Mouse (Mus musculus) 3T3-L1 (cell line): ENCODE measurements around the gene Adam23.

Experiments
- DNase-seq: peaks from one replicate; pipeline ENCODE4 v3.0.0-alpha.2; 2015; ENCODE audit warnings: low read depth, low spot score

The Adam23 gene

GRCm38 (mm10) chr1:63478946-63479345 lies 33.3 kb downstream of the Adam23 start:
- DNase-seq: no peak

GRCm38 (mm10) chr1:63484646-63485045 lies 39.0 kb downstream of the Adam23 start:
- DNase-seq: no peak

DNA sequence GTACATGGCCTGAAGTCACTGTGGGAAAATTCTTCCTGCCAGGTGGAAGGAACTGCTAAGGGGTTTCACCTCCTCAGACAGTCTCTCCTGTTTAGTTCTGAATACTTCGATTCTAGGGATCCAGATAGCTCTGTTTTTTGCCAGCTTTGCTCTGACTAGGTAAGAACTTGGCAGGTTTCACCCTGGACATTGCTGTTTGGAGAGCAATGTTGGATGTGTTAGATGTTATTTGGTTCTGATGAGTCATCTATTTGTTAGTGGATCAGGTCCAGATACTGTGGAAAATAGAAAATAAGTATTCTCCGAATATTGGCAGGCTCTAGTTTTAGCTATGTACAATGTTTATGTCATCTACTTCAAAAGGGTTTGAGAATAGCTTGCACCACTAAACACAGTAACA lies 41.0 kb downstream of the Adam23 start:
- DNase-seq: peak; percentile 14

DNA sequence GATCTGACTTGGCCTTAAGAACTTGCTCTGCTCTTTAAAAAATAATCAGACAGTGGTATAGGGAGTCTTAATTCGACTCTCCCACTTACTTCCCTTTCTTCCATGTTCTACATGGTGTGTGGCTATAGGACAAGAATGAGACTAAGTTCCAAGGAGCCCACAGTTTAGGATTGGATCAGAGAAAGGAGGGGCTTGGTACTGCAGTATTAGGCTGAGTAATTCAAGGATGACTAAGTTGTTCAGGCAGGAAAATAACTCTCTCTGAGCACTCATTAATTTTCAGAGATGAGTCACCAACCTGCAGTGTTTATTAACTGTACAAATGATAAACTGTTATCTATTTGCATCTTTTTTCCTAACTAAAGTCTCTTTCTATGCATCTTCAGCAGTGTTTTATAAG lies 45.3 kb downstream of the Adam23 start:
- DNase-seq: peak; percentile 55

DNA sequence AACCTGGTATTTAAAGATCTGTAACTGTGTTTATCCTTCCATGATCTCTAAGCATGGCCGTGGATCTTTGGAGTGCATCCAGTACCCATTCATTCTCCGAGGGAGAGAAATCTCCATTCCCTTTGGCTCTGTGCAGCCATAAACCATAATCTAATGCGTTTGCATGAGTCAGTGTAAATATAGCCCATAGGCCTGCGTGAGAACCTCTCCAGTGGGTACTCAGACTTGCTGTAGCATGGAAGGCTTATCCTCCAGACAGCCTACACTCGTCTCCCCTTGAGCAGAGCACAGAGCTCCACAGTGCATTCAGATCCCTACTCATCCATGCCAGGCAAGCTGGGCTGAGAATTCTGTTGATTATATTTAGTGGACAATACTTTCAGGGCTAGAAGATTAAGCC lies 47.6 kb downstream of the Adam23 start:
- DNase-seq: no peak

GRCm38 (mm10) chr1:63507386-63507785 lies 61.7 kb downstream of the Adam23 start:
- peak; percentile 71 for DNase-seq

DNA sequence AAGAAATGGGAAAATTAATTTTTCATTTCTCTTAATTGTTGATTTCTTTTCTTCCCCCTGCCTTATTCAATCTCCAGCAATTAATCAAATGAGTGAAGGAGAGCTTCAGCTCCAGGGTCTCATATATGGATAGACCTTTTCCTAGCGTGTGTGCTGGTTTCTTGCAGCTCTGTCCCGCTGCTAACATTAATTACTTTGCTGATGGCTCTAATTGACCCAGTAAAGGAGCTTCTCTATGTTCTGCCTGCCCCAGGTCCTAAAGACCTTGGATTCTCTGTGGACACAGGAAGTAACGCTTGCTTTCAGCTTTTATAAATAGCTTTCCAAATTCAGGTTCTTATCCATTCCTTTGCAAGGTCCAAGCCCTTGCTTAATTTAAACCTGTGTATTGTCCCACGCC lies 63.1 kb downstream of the Adam23 start:
- no peak for DNase-seq

- DNase-seq: peak; percentile 81
Measured at GRCm38 (mm10) chr1:63511416-63511815, 65.7 kb downstream of the Adam23 start.

DNA sequence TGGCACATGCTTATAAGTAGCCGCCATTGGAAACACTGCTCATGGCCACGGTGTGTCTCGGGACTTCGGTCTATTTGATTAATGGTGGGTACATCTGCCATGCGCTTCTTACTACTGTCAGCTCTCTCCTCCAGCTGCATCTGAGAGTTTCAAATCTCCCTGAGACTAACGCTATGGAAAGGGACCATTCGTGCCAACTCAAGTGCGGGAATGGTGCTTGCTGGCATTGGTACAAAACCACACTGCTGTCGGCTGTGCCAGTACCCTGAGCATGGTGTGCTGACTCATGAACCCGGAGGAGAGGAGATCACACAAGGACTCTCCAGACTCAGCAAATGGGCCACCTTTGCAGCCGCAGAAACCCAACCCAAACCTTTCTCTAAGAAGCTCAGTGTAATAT lies 72.1 kb downstream of the Adam23 start:
- peak; percentile 91 for DNase-seq

DNA sequence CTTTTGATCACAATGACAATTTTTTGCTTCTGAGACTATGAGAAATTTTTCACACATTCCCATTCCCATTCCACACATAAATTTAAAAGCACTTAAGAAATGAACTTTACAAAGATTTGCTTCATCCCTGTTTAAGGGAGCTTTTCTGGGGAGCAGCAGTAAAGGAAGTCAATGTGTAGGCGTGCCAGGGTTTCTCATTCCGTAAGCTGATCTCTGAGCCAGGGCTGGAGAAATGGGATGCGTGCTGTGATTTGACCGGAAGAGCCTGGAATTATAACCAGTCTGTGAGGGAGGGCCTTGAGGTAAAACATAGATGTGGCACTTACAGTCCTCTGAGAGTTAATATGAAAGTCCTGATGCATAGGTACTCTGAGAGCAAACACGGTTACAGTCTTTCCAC lies 73.1 kb downstream of the Adam23 start:
- peak; percentile 22 for DNase-seq

- DNase-seq: no peak
Measured at GRCm38 (mm10) chr1:63529901-63530300, 84.2 kb downstream of the Adam23 start.

- DNase-seq: peak; percentile 12
Measured at GRCm38 (mm10) chr1:63534271-63534827, 88.7 kb downstream of the Adam23 start.

- no peak for DNase-seq
Measured at GRCm38 (mm10) chr1:63539884-63540613, 94.4 kb downstream of the Adam23 start.

DNA sequence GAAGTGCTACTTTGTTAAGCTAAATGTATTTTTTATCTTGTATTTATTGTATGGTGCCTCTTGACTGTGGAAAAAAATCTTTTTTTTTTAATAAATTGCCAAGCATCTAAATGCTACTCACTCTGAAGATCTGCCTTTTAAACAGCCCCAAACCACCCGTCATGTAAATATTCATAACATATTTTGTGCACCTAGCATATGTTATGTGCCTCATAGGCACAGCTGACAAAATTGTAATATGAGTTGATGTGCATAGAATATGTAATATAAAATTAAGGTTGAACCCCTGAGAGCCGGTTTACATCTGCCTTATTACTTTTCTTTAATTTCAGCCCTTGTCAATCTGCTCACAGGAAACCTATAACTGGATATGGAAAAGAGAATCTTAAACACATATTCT lies 98.4 kb downstream of the Adam23 start:
- no peak for DNase-seq

GRCm38 (mm10) chr1:63553039-63553438 lies 107.3 kb downstream of the Adam23 start:
- peak; percentile 36 for DNase-seq

DNA sequence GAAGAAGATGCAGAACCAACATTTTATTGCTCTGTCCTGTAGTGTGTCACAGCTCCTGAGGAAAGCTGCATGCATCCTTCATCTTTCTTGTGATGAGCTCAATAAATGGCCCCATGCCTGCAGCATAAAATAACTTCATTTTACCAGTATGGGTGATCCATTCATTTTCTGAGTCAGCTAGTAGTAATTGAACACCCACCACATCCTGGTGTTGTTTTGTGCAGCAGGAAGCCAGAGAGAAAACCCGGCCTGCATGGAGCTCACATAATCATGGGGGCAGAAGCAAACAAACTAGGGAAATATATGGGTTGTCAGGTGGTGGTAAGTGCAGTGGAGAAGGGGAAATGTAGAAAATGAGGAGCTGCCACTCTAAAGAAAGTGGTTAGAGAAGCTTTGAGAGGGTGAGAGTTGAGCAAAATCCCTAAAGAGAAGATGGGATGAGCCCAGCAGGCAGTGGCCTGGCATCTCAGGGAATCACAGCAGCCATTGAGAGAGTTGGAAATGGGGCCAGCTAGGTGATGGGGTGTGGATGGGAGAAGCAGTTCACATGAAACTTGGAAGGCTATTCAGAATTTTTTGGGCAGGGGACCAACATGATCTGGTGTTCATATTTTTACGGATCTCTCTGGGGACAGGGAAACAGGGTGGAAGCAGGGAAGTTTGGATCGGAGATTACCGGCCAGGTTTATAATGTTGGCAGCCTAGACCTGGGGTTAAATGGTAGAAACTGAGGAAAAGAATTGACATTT lies 116.3 kb downstream of the Adam23 start:
- DNase-seq: peak; percentile 26

GRCm38 (mm10) chr1:63563928-63564327 lies 118.2 kb downstream of the Adam23 start:
- no peak for DNase-seq

DNA sequence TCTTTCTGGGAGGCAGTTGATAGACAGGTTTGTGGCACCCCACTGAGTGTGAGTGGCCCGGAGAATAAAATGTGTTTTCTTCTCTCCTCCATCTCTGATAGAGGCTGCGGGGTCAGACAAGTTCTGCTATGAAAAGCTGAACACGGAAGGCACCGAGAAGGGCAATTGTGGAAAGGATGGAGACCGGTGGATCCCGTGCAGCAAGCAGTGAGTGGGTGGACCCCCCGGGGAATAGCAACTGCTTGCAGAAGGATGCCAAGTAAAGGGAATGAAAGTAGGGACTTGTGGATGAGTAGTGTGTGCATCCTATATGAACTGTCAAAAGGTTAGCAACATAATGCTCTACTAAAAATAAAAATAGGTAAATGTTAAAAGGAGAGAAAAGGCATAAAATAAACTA lies 120.8 kb downstream of the Adam23 start:
- no peak for DNase-seq

DNA sequence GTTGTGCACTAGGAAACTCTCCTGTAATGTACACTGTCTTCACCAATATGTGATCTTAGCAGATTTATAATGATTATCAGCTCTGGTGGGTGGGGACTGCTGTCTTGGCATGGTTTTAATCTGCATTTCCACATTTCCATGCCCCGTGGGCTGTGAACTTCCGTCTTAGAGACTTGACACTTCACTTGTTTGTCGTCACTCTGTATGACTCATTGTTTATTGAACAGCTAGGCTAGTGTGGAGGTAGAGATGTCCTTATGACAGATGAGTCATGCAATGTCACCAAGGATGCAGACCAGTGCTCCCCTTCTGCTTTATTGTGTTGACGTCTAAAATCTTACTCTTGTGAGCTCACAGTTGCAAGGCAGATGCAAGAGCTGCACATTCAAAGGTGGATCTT lies 121.3 kb downstream of the Adam23 start:
- peak; percentile 60 for DNase-seq

DNA sequence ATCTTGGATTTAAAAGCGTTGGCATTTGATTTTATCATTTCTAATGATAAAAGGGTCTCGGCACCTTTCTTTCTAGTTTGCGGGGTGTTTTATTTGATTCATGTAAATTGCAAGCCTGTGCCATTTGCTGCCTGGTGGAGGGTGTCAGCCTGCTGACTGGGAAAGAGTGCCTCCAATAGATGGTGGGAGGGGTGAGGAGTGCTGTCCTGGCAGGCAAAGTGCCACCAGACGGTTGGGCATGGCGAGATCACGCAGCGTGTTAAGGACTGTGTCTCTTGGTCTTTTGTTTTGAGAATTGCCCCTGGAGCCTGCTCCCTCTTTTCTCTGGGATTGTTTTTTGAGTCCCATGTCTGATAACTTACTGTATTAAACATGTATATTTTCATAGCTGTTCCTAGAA lies 126.5 kb downstream of the Adam23 start:
- no peak for DNase-seq

GRCm38 (mm10) chr1:63573432-63573831 lies 127.7 kb downstream of the Adam23 start:
- no peak for DNase-seq

DNA sequence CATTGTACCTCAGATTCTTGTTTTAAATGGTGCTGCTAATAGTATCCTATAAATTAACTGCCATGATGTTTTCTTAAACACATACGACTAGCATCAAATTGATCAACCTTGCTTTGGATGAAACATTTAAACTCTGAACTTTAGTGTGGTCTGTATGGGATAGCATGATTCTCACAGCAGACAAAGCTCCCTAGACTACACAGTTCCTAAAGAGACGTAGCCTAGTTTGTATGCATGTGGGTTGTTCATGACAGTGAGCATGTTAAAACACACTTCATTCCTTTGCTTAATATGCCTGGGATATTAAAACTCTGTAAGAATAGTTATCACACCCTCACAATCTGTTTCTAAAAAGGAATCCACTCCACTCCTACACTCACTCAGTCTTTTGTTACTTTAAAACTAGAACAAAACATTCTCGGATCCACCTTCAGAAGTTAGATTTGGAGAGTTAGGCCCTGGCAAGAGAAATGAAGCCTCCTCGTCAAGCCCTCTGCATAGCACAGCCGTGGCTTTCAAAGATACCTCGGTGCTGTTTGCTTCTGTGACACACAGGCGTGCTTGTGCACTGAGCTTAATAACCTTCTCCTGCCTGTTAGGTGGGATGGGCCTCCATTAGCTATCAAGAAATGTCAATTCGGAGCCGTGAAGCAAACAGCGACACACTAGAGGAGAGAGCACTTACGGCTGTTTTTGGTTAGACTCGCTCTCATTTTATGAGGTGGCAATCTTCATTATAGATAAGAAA lies 128.3 kb downstream of the Adam23 start:
- DNase-seq: no peak
